22 mouse cellular contexts compared by ENCODE assay signal in the genomic region with DNA sequence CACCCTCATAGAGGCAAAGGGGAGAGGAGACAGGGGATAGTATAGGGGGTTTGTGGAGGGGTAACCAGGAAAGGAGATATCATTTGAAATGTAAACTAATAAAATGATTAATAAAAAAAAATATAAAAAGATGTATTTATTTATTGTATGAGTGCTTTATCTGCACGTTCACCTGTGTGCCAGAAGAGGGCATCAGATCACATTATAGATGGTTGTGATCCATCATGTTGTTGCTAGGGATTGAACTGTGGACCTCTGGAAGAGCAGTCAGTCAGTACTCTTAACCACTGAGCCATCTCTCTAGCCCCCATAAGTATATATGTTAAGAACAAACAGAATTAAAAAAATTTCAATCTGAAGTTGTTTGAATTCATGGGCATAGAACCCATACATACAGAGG.
"Had no signal": no experiment of that assay in that cellular context is flagged by ENCODE, and none has a peak within 500 bp of the region (broad histone marks: within the 10 kb centered on the region; RNA-seq: fewer than 3 reads in every experiment).

No protein-coding gene starts in this region.

- H3K4me2 ChIP-seq: kidney, embryonic 15.5 days; limb, embryonic 12.5 days; limb, embryonic 15.5 days; liver, embryonic 12.5 days; lung, embryonic 14.5 days; midbrain, embryonic 13.5 days; neural tube, embryonic 13.5 days had no signal

- H3K27ac ChIP-seq: kidney, embryonic 15.5 days; limb, embryonic 12.5 days; limb, embryonic 15.5 days; liver, embryonic 12.5 days; midbrain, embryonic 10.5 days; midbrain, embryonic 13.5 days; neural tube, embryonic 13.5 days had no signal

- H3K4me3 ChIP-seq: kidney, embryonic 15.5 days; limb, embryonic 12.5 days; limb, embryonic 15.5 days; liver, embryonic 12.5 days; megakaryocyte, embryonic 14.5 days; midbrain, embryonic 10.5 days; midbrain, embryonic 13.5 days; myocyte; neural tube, embryonic 13.5 days had no signal

- H3K27me3 ChIP-seq: kidney, embryonic 15.5 days; limb, embryonic 12.5 days; limb, embryonic 15.5 days; liver, embryonic 12.5 days; megakaryocyte, embryonic 14.5 days; midbrain, embryonic 13.5 days had no signal

- H3K9me3 ChIP-seq: kidney, embryonic 15.5 days; limb, embryonic 12.5 days; limb, embryonic 15.5 days; liver, embryonic 12.5 days; megakaryocyte, embryonic 14.5 days; midbrain, embryonic 10.5 days; midbrain, embryonic 13.5 days; neural tube, embryonic 13.5 days had no signal

- H3K9ac ChIP-seq: kidney, embryonic 15.5 days; limb, embryonic 12.5 days; limb, embryonic 15.5 days; liver, embryonic 12.5 days; lung, embryonic 14.5 days; midbrain, embryonic 13.5 days; neural tube, embryonic 13.5 days had no signal

- DNase-seq: kidney, adult 11 months; kidney, adult 8-10 months; kidney, postnatal 14 days; left cerebral cortex, postnatal 4 days; lung, embryonic 14.5 days; lung, postnatal 10 days; retina, postnatal 1 day; right cerebral cortex, postnatal 25 days; spleen, adult 18-20 months; thymus, adult 2 months; thymus, postnatal 14 days; thymus, postnatal 4 days had no signal

- H3K4me1 ChIP-seq: kidney, embryonic 15.5 days; limb, embryonic 12.5 days; limb, embryonic 15.5 days; liver, embryonic 12.5 days; midbrain, embryonic 13.5 days had no signal

- H3K36me3 ChIP-seq: kidney, embryonic 15.5 days; limb, embryonic 12.5 days; limb, embryonic 15.5 days; liver, embryonic 12.5 days; midbrain, embryonic 10.5 days; midbrain, embryonic 13.5 days; neural tube, embryonic 13.5 days had no signal

- ATAC-seq: liver, embryonic 12.5 days; midbrain, embryonic 13.5 days; midbrain, embryonic 16.5 days had no signal
